Mouse (Mus musculus): ENCODE measurements at regions not wholly inside any gene's neighbourhood (a gene's known extent, or its start where the extent isn't known, plus 50 kb on each side); places are given as distances from the start of the nearest gene placed in this dataset.

GRCm38 (mm10) chr13:97497928-97498327, 257.0 kb downstream of the Enc1 start:
- TF ChIP-seq CTCF (IDR thresholded peaks at IDR 0.05; ENCODE audit: control insufficient read depth, insufficient read depth, insufficient replicate concordance, low read depth, low read length) (no peak), POLR2A (IDR thresholded peaks at IDR 0.05; ENCODE audit: control insufficient read depth, low read depth, low read length) (no peak)
